Mouse (Mus musculus): ENCODE measurements around the gene Olfr10. TPM values are rescaled to one million over a fixed set of nuclear protein-coding genes. Genes with fewer than 3 reads are reported as not detected.

The Olfr10 gene
- not detected in 2 replicates for polyA plus RNA-seq (2016; fragmentation: Nextera tagmentation; extraction: Ambion mirVana)

DNA sequence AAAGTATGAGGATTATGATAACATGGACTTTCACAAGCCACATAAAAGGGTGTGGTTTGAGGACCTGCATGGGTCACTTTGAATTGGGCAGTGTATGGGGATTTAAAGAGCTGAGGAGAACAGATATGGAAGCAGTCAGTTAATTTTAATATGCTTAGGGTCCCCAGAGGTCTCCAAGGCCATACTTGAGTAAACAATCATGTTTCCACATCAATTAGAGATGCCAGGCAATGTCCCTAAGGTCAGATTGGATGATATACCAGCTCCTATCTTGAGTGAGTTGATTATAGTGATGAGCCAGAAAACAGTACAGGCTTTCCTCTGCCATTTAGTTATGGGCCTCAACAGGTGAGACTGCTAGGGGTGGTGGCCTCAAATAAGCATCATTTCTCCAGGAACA, at the start of gene Olfr10:
Gene Olfr10, plus strand, starts transcription at position 301 of the 400 bp plus-strand sequence.
- no peak for ATAC-seq (ENCODE audit: insufficient number of reproducible peaks, low FRiP score)
- Histone ChIP-seq H3K4me1 (replicated peaks) (no peaks in the 10 kb centered on the region), H3K4me3 (no peak within 1 kb of the TSS), H3K9me3 (replicated peaks) (no peaks in the 10 kb centered on the region), H3K4me2 (no peak within 1 kb of the TSS), H3K27me3 (replicated peaks) (no peaks in the 10 kb centered on the region), H3K9ac (no peak within 1 kb of the TSS), H3K27ac (ENCODE audit: poor library complexity, severe bottlenecking) (no peak within 1 kb of the TSS), H3K36me3 (no peaks in the 10 kb centered on the region)

DNA sequence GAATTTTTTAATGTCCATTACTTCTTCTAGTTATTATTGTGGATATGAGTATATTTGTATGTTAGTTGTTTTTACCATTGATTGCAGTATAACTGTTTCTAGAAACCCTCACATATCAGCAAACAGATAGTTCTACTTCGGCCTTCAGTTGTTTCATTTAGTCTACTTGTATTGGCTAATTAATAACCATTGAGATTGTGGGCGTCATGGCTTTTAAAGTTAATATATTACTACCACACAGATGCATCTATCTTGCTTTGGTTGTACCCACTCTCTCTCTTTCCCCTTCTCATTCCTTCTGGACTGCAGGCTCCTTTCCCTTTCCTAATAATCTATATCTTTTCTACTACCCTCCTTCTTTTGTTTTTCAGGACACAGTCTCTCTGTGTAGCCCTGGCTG, 45.2 kb upstream of the Olfr10 start:
- whole genome bisulfite sequencing = 88% methylated on average over 2 of the region's 2 CpGs
- Histone ChIP-seq H3K36me3 (peaks cover 66% of the 10 kb centered on the region), H3K27me3 (replicated peaks) (no peaks in the 10 kb centered on the region)

GRCm38 (mm10) chr11:49259829-49260228, 44.7 kb upstream of the Olfr10 start:
- no peak overlapping the region for H3K4me2 ChIP-seq
- H3K9me3 ChIP-seq (replicated peaks) = no peaks in the 10 kb centered on the region
- H3K4me3 ChIP-seq = no peak overlapping the region
- no peak for ATAC-seq (ENCODE audit: insufficient number of reproducible peaks, low FRiP score)
- H3K36me3 ChIP-seq = peaks cover 66% of the 10 kb centered on the region
- H3K9ac ChIP-seq = no peak overlapping the region
- H3K4me1 ChIP-seq (replicated peaks) = 0 out of 2 replicates have a peak, but pooled peaks cover 4% of the 10 kb centered on the region
- H3K27me3 ChIP-seq (replicated peaks) = no peaks in the 10 kb centered on the region
- H3K27ac ChIP-seq (ENCODE audit: poor library complexity, severe bottlenecking) = no peak overlapping the region
- WGBS = 69% methylated on average over 1 of the region's 1 CpGs

More for the DNA sequence above, 45.2 kb upstream of the Olfr10 start:
- no peak overlapping the region for H3K27ac ChIP-seq (ENCODE audit: poor library complexity, severe bottlenecking)
- no peak for ATAC-seq (ENCODE audit: insufficient number of reproducible peaks, low FRiP score)
- no peaks in the 10 kb centered on the region for H3K9me3 ChIP-seq (replicated peaks)
- H3K4me1 ChIP-seq (replicated peaks) = 0 out of 2 replicates have a peak, but pooled peaks cover 4% of the 10 kb centered on the region
- H3K4me2 ChIP-seq = no peak overlapping the region
- no peak overlapping the region for H3K9ac ChIP-seq
- no peak overlapping the region for H3K4me3 ChIP-seq

DNA sequence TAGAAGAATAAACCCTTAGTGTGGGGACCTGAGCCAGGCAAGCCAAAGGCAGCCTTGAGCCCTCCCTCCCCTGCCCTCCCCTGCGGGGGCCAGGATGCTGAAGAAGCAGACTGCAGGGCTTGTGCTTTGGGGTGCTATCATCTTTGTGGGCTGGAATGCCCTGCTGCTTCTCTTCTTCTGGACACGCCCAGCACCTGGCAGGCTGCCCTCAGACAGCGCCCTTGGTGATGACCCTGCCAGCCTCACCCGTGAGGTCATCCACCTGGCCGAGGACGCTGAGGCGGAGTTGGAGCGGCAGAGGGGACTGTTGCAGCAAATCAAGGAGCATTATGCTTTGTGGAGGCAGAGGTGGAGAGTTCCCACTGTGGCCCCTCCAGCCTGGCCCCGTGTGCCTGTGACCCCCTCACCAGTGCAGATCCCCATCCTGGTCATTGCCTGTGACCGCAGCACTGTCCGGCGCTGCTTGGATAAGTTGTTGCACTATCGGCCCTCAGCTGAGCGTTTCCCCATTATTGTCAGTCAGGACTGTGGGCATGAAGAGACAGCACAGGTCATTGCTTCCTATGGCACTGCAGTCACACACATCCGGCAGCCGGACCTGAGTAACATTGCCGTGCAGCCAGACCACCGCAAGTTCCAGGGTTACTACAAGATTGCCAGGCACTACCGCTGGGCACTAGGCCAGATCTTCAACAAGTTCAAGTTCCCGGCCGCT, 43.8 kb upstream of the Olfr10 start:
- Histone ChIP-seq H3K27ac (ENCODE audit: poor library complexity, severe bottlenecking) (no peak overlapping the region), H3K36me3 (peaks cover 61% of the 10 kb centered on the region), H3K4me1 (replicated peaks) (0 out of 2 replicates have a peak, but pooled peaks cover 4% of the 10 kb centered on the region), H3K4me3 (no peak overlapping the region), H3K27me3 (replicated peaks) (no peaks in the 10 kb centered on the region), H3K4me2 (no peak overlapping the region), H3K9ac (no peak overlapping the region), H3K9me3 (replicated peaks) (no peaks in the 10 kb centered on the region)
- no peak; the same call in 1 of the 2 replicates for ATAC-seq (ENCODE audit: insufficient number of reproducible peaks, low FRiP score)
- whole genome bisulfite sequencing = 91% methylated on average over 21 of the region's 21 CpGs

DNA sequence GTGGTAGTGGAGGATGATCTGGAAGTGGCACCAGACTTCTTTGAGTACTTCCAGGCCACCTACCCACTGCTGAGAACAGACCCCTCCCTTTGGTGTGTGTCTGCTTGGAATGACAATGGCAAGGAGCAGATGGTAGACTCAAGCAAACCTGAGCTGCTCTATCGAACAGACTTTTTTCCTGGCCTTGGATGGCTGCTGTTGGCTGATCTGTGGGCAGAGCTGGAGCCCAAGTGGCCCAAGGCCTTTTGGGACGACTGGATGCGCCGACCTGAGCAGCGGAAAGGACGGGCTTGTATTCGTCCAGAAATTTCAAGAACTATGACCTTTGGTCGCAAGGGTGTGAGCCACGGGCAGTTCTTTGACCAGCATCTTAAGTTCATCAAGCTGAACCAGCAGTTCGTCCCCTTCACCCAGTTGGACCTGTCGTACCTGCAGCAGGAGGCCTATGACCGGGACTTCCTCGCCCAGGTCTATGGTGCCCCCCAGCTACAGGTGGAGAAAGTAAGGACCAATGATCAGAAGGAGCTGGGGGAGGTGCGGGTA, 43.2 kb upstream of the Olfr10 start:
- no peaks in the 10 kb centered on the region for H3K9me3 ChIP-seq (replicated peaks)
- H3K4me2 ChIP-seq = no peak overlapping the region
- H3K27me3 ChIP-seq (replicated peaks) = no peaks in the 10 kb centered on the region
- peaks cover 10% of the 10 kb centered on the region for H3K4me1 ChIP-seq (replicated peaks)
- no peak overlapping the region for H3K27ac ChIP-seq (ENCODE audit: poor library complexity, severe bottlenecking)
- no peak overlapping the region for H3K9ac ChIP-seq
- 93% methylated on average over 14 of the region's 14 CpGs for WGBS
- peaks cover 58% of the 10 kb centered on the region for H3K36me3 ChIP-seq
- no peak overlapping the region for H3K4me3 ChIP-seq
- ATAC-seq (ENCODE audit: insufficient number of reproducible peaks, low FRiP score) = no peak

DNA sequence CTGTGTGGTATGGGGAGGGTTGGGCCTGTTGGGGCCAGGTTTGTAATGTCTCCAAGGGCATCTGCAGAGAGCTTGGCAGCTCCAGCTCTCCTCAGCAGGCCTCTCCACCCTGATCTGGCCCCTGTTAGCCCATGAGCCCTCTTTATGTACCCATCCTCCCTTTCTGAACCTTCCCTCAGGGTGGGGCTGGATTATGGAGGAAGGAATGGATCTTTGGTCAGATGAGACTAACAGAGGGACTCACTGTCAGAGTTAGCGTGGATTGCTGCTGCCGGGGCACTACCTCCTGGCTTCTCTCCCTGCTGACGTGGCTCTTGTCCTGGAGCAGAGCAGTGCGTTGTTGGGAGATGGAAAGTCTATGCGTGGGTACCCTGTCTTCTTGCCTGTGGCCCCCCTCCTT, 42.3 kb upstream of the Olfr10 start:
- Histone ChIP-seq H3K4me1 (replicated peaks) (peaks cover 19% of the 10 kb centered on the region), H3K4me2 (no peak overlapping the region), H3K27ac (ENCODE audit: poor library complexity, severe bottlenecking) (no peak overlapping the region), H3K9me3 (replicated peaks) (no peaks in the 10 kb centered on the region), H3K27me3 (replicated peaks) (no peaks in the 10 kb centered on the region), H3K36me3 (peaks cover 52% of the 10 kb centered on the region), H3K9ac (no peak overlapping the region), H3K4me3 (no peak overlapping the region)
- ATAC-seq (ENCODE audit: insufficient number of reproducible peaks, low FRiP score) = no peak
- 81% methylated on average over 5 of the region's 5 CpGs for WGBS

DNA sequence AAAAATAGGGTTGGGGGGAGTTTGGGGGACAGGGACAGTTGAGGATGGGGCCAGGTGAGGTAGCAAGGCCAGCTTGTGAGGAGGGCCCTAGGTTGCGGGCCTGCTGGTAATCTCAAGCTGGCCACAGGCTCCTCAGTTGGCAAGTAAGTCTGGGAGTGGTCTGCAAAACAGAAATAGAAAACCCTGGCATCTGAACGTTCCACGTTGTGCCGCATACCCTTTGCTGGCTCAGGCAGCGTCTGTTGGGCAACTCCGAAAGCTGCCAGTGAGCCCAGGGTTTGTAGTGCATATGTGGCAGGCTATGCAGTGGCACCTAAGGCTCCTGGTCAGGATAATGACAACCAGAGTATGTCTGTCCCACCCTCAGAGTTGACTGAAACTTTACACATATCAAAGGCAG, 41.4 kb upstream of the Olfr10 start:
- H3K4me2 ChIP-seq = no peak overlapping the region
- no peak overlapping the region for H3K27ac ChIP-seq (ENCODE audit: poor library complexity, severe bottlenecking)
- H3K27me3 ChIP-seq (replicated peaks) = no peaks in the 10 kb centered on the region
- peaks cover 49% of the 10 kb centered on the region for H3K36me3 ChIP-seq
- H3K4me3 ChIP-seq = no peak overlapping the region
- H3K4me1 ChIP-seq (replicated peaks) = peaks cover 26% of the 10 kb centered on the region
- H3K9me3 ChIP-seq (replicated peaks) = no peaks in the 10 kb centered on the region
- H3K9ac ChIP-seq = no peak overlapping the region
- ATAC-seq (ENCODE audit: insufficient number of reproducible peaks, low FRiP score) = no peak
- WGBS = 93% methylated on average over 6 of the region's 6 CpGs

DNA sequence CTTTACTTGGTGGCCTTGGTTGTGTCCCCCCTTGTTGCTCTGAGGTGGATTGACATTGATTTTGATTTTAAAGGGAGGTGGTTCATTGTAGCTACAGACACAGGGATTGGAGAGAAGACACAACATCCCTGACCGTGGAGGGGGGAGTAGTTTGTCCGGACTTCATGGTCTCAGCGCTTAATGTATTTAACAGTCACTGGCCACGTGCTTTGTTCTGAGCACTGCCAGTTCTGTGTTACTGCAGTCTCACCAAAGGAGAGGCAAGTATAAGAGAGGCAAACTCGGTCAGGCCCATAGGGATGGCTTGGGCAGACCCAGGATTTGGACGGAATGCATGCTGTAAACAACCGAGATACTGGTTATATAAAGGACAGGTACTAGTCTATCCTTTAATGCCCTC, 40.5 kb upstream of the Olfr10 start:
- ATAC-seq (ENCODE audit: insufficient number of reproducible peaks, low FRiP score) = no peak
- 92% methylated on average over 7 of the region's 7 CpGs for WGBS
- H3K9ac ChIP-seq = no peak overlapping the region
- no peak overlapping the region for H3K4me2 ChIP-seq
- no peaks in the 10 kb centered on the region for H3K9me3 ChIP-seq (replicated peaks)
- H3K27ac ChIP-seq (ENCODE audit: poor library complexity, severe bottlenecking) = no peak overlapping the region
- peaks cover 26% of the 10 kb centered on the region for H3K4me1 ChIP-seq (replicated peaks)
- H3K4me3 ChIP-seq = no peak overlapping the region
- peaks cover 49% of the 10 kb centered on the region for H3K36me3 ChIP-seq
- no peaks in the 10 kb centered on the region for H3K27me3 ChIP-seq (replicated peaks)

GRCm38 (mm10) chr11:49264622-49265021, 39.9 kb upstream of the Olfr10 start:
- WGBS = 77% methylated on average over 11 of the region's 11 CpGs
- no peaks in the 10 kb centered on the region for H3K9me3 ChIP-seq (replicated peaks)
- H3K36me3 ChIP-seq = peaks cover 47% of the 10 kb centered on the region
- H3K27ac ChIP-seq (ENCODE audit: poor library complexity, severe bottlenecking) = no peak overlapping the region
- H3K9ac ChIP-seq = no peak overlapping the region
- H3K4me3 ChIP-seq = no peak overlapping the region
- H3K27me3 ChIP-seq (replicated peaks) = no peaks in the 10 kb centered on the region
- no peak for ATAC-seq (ENCODE audit: insufficient number of reproducible peaks, low FRiP score)
- peaks cover 26% of the 10 kb centered on the region for H3K4me1 ChIP-seq (replicated peaks)
- no peak overlapping the region for H3K4me2 ChIP-seq

DNA sequence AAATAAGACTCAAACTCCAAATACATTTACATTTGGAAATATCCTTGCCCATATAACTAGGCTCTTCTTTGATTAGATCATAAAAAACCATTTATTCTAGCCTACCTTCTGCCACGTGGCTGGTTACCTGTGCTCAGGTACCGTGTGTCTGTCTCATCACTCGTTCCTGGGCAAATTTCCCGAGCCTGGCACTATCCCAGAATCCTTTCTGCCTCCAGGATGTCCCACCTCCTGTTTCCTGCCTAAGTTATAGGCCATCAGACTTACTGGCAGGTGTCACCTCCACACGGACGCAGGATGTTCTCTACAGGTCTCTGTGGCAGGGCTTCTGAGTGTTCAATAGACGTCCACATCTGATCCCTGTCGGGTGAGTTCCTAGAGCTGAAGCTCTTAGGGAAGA, 39.4 kb upstream of the Olfr10 start:
- peaks cover 42% of the 10 kb centered on the region for H3K36me3 ChIP-seq
- H3K27me3 ChIP-seq (replicated peaks) = no peaks in the 10 kb centered on the region
- H3K4me2 ChIP-seq = no peak overlapping the region
- ATAC-seq (ENCODE audit: insufficient number of reproducible peaks, low FRiP score) = no peak
- H3K9me3 ChIP-seq (replicated peaks) = no peaks in the 10 kb centered on the region
- H3K27ac ChIP-seq (ENCODE audit: poor library complexity, severe bottlenecking) = no peak overlapping the region
- H3K4me3 ChIP-seq = no peak overlapping the region
- 86% methylated on average over 8 of the region's 8 CpGs for WGBS
- H3K4me1 ChIP-seq (replicated peaks) = peaks cover 26% of the 10 kb centered on the region
- no peak overlapping the region for H3K9ac ChIP-seq

GRCm38 (mm10) chr11:49266671-49267070, 37.9 kb upstream of the Olfr10 start:
- H3K36me3 ChIP-seq = peaks cover 27% of the 10 kb centered on the region
- WGBS = 44% methylated on average over 6 of the region's 6 CpGs
- ATAC-seq (ENCODE audit: insufficient number of reproducible peaks, low FRiP score) = no peak
- peak overlapping the region; percentile 71 for H3K27ac ChIP-seq (ENCODE audit: poor library complexity, severe bottlenecking)
- H3K9me3 ChIP-seq (replicated peaks) = no peaks in the 10 kb centered on the region
- H3K27me3 ChIP-seq (replicated peaks) = no peaks in the 10 kb centered on the region
- no peak overlapping the region for H3K4me2 ChIP-seq
- H3K4me1 ChIP-seq (replicated peaks) = peaks cover 22% of the 10 kb centered on the region
- H3K9ac ChIP-seq = no peak overlapping the region
- H3K4me3 ChIP-seq = no peak overlapping the region

Data from heart, embryonic 12.5 days (tissue).